Mouse (Mus musculus) stomach, postnatal 0 days (tissue): Measurements from ENCODE around the gene Uts2. TPM values are rescaled to one million over a fixed set of nuclear protein-coding genes. Genes with fewer than 3 reads are reported as not detected.

Source experiments
- ATAC-seq: fragments of 200-750 bp; cut with Nextera tagmentation; 2 replicates; pipeline ENCODE4 v1.8.0; 2017; ENCODE audit not compliant: low FRiP score, low TSS enrichment
- DNase-seq: peaks from one replicate; pipeline ENCODE4 v3.0.0-alpha.2; 2016; ENCODE audit warnings: low spot score
- H3K27ac ChIP-seq: fragments of 300-500 bp; sonication (generic); replicated peaks from 2 replicates; pipeline ENCODE4 v1.5.1; 2014; ENCODE audit warnings: mild to moderate bottlenecking, control low read depth
- H3K27me3 ChIP-seq: fragments of 300-500 bp; sonication (generic); 2 replicates; pipeline ENCODE4 v1.6.1; 2014; ENCODE audit warnings: low read length; ENCODE audit not compliant: control insufficient read depth, insufficient read depth
- H3K36me3 ChIP-seq: fragments of 300-500 bp; sonication (generic); 2 replicates; pipeline ENCODE4 v1.6.1; 2014; ENCODE audit warnings: low read length, mixed read lengths; ENCODE audit not compliant: control insufficient read depth, insufficient read depth
- H3K4me1 ChIP-seq: fragments of 300-500 bp; sonication (generic); replicated peaks from 2 replicates; pipeline ENCODE4 v1.6.1; 2014; ENCODE audit warnings: antibody characterized with exemption; ENCODE audit not compliant: control insufficient read depth, insufficient read depth
- H3K4me2 ChIP-seq: fragments of 300-500 bp; sonication (generic); replicated peaks from 2 replicates; pipeline ENCODE4 v1.6.1; 2014; ENCODE audit warnings: low read depth, mild to moderate bottlenecking, control low read depth, moderate library complexity
- H3K4me3 ChIP-seq: fragments of 300-500 bp; sonication (generic); 2 replicates; pipeline ENCODE4 v1.5.1; 2014; ENCODE audit warnings: low read depth, low read length, control low read depth
- H3K9ac ChIP-seq: fragments of 300-500 bp; sonication (generic); 2 replicates; pipeline ENCODE4 v1.6.1; 2014; ENCODE audit warnings: mild to moderate bottlenecking, low read length, control low read depth, mixed read lengths
- H3K9me3 ChIP-seq: fragments of 300-500 bp; sonication (generic); 2 replicates; pipeline ENCODE4 v1.6.1; 2016; ENCODE audit warnings: low read length; ENCODE audit not compliant: control insufficient read depth
- CTCF ChIP-seq: IDR thresholded peaks from 2 replicates; pipeline ENCODE4 v1.5.1; 2016; ENCODE audit warnings: antibody characterized with exemption, low read depth, mild to moderate bottlenecking, moderate library complexity
- EP300 ChIP-seq: optimal IDR thresholded peaks from 2 replicates; pipeline ENCODE3; 2016; ENCODE audit warnings: antibody characterized with exemption
- WGBS: fragments of 180-500 bp; shearing (Covaris S2); extraction: QIAGEN DNeasy Blood & Tissue Kit; methylation state at CpG from one replicate; pipeline ENCODE4 v1.1.7; 2014; 5-methylcytosine and 5-hydroxymethylcytosine counted together
- polyA plus RNA-seq: library from polyadenylated mRNA; unstranded; fragments of >200 nt; fragmentation: Nextera tagmentation; extraction: Ambion mirVana; gene quantifications from 2 replicates; pipeline ENCODE4 v1.2.1, GENCODE M21; 2015

Gene Uts2
- polyA plus RNA-seq, 1 experiment from 2014 or later = 0.64 TPM

DNA sequence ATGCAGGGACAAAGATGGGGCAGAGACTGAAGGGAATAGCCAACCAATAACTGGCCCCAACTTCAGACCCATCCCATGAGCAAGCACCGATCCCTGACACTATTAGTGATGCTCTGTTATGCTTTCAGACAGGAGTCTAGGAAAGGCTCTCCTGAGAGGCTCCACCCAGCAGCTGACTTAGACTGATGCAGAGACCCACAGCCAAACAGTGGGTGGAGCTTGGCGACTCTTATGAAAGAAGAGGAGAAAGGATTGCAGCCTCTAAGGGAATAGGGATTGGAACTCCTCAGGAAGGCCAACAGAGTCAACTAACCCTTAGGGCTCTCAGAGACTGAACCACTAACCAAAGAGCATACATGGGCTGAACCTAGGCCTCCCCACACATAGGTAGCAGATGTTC, 33.2 kb upstream of the Uts2 start:
- no peaks in the 10 kb centered on the region for H3K9me3 ChIP-seq
- DNase-seq = no peak
- no peaks in the 10 kb centered on the region for H3K4me1 ChIP-seq
- no peak overlapping the region for H3K4me3 ChIP-seq
- WGBS = 58% methylated on average over 2 of the region's 2 CpGs
- no peaks in the 10 kb centered on the region for H3K27me3 ChIP-seq
- TF ChIP-seq CTCF = no peak
- no peak overlapping the region for H3K9ac ChIP-seq
- ATAC-seq = no peak
- no peak overlapping the region for H3K27ac ChIP-seq
- no peaks in the 10 kb centered on the region for H3K36me3 ChIP-seq
- no peak overlapping the region for H3K4me2 ChIP-seq

DNA sequence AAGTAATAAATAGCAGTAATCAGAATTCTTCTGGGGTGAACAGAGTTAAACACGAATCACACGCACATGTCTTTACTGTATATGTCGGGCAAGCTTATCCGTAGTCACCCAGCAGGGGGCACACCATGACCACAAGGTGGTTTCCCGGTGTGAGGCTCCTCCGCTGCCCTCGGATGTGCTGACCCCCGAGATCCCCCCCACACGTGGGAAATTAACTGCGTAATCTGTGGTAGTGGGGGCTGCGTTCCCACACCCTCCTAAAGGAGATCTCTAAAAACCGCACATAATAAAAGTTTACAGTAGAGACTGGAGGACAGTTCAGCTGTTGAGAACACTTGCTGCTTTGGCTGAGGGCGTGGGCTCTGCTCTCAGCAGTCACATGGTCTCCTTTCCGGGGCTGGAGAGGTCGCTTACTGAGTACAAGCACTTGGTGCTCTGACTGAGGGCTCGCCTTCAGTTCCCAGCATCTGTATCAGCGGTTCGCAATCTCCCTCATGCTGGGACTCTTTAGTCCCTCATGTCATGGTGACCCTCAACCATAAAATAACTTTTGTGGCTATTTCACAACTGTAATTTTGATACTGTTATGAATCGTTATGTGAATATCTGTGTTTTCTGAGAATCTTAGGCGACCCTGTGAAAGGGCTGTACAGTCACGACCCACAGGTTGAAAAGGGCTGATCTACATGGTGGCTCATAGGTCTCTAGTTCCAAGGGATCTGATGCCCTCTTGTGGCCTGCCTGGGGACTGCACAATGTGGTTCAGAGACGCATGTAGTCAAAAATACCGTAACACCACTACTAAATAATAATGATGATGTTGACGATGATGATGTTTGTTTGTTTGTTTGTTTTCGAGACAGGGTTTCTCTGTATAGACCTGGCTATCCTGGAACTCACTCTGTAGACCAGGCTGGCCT, 32.0 kb upstream of the Uts2 start:
- Histone ChIP-seq H3K27me3 (no peaks in the 10 kb centered on the region), H3K4me2 (peak overlapping the region; percentile 46), H3K36me3 (no peaks in the 10 kb centered on the region), H3K9ac (peak overlapping the region; percentile 31; the same call in 1 of the 2 replicates), H3K4me3 (peak overlapping the region; percentile 19; the same call in 1 of the 2 replicates), H3K4me1 (no peaks in the 10 kb centered on the region), H3K9me3 (no peaks in the 10 kb centered on the region), H3K27ac (no peak overlapping the region)
- DNase-seq = peak; percentile 89
- TF ChIP-seq CTCF = peak; percentile 89
- TF ChIP-seq EP300 = no peak
- 10% methylated on average over 25 of the region's 25 CpGs for WGBS
- ATAC-seq = 0 out of 2 replicates have a peak, but pooled peaks have one; percentile 46

DNA sequence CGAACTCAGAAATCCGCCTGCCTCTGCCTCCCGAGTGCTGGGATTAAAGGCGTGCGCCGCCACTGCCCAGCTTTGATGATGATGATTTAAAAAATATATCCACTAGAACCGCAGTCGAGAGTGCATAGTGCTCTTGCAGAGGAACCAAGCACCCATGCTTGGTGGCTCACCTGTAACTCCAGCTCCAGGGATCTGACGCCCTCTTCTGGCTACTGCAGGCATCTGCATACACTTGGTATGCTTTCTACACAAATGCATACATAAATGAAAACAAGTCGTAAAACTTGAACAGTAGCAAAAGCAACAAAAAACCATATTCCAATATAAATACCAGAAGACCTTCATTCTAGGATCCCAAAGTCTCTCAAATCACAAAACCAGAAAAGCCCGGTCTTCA, 31.3 kb upstream of the Uts2 start:
- WGBS = 68% methylated on average over 11 of the region's 11 CpGs

DNA sequence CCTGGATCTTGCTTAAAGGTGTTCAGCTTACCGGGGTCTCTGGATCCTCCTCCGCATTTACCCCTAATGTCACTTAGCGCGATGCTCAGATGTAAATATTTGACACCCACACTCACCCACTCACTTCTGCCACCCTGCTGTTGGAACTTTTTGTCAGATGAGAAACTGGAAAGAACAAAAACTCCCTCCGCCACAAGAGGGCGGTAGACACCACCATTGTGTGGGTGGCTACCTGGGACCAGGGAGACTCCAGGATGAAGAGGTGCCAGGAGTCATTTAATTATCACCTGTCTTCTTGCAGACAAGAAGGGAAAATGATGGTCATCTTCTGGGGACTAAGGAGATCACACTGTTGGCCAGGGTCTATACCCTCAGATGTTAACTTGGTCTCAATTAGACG, 30.3 kb upstream of the Uts2 start:
- Histone ChIP-seq H3K4me3 (no peak overlapping the region), H3K27me3 (no peaks in the 10 kb centered on the region), H3K9ac (no peak overlapping the region), H3K4me1 (no peaks in the 10 kb centered on the region), H3K4me2 (no peak overlapping the region), H3K9me3 (no peaks in the 10 kb centered on the region), H3K36me3 (no peaks in the 10 kb centered on the region), H3K27ac (no peak overlapping the region)
- no peak for ATAC-seq
- TF ChIP-seq EP300 = no peak
- peak; percentile 89 for TF ChIP-seq CTCF
- WGBS = 15% methylated on average over 7 of the region's 7 CpGs
- peak; percentile 83 for DNase-seq

More for the DNA sequence above, 31.3 kb upstream of the Uts2 start:
- H3K9ac ChIP-seq = no peak overlapping the region
- no peak overlapping the region for H3K4me3 ChIP-seq
- H3K4me1 ChIP-seq = no peaks in the 10 kb centered on the region
- no peak for ATAC-seq
- no peaks in the 10 kb centered on the region for H3K36me3 ChIP-seq
- H3K9me3 ChIP-seq = no peaks in the 10 kb centered on the region
- H3K27ac ChIP-seq = no peak overlapping the region
- no peaks in the 10 kb centered on the region for H3K27me3 ChIP-seq
- H3K4me2 ChIP-seq = no peak overlapping the region
- no peak for DNase-seq
- TF ChIP-seq EP300 (no peak), CTCF (peak; percentile 26; the same call in 1 of the 2 replicates)

DNA sequence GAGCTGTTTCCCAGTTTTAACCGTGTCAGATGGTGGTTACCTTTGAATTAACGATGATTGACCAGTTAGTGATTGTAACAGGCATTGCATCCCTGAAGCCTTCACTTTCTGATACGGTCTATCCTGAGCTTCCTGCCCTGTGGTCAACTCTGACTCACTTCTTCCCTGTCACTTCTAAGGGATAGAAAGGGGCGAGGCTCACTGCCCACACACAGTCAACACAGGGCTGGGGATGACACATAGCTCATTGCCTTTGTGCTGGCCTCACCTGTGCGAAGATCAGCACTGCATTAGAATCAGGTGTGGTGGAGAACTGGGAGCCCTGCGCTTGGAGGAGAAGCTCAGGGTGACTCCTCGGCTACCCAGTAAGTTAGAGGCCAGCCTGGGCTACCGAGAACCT, 27.9 kb upstream of the Uts2 start:
- no peaks in the 10 kb centered on the region for H3K4me1 ChIP-seq
- no peaks in the 10 kb centered on the region for H3K9me3 ChIP-seq
- H3K27ac ChIP-seq = no peak overlapping the region
- TF ChIP-seq CTCF (no peak), EP300 (no peak)
- WGBS = 80% methylated on average over 8 of the region's 8 CpGs
- H3K4me3 ChIP-seq = no peak overlapping the region
- H3K9ac ChIP-seq = no peak overlapping the region
- H3K27me3 ChIP-seq = no peaks in the 10 kb centered on the region
- DNase-seq = peak; percentile 58
- H3K36me3 ChIP-seq = no peaks in the 10 kb centered on the region
- no peak overlapping the region for H3K4me2 ChIP-seq
- peak; percentile 92 for ATAC-seq

DNA sequence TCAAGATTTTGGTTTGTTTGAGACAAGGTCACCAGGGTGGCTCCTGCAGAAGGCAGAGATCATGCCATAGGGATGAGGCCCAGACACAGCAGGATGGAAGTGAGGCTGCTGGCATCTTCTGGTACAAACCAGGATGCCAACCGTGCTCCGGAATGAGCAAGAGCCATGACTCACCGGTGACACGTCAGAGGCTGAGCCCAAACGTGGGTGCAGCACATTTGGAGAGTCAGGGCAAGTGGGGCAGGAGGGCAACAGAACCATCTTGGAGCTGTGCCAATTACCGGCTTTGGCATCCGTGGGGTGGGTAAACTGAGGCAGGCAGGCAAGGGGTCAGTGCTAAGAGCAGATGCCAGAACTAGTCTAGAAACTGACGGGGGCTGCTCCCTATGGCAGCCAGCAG, 23.6 kb upstream of the Uts2 start:
- Histone ChIP-seq H3K27me3 (no peaks in the 10 kb centered on the region), H3K9ac (no peak overlapping the region), H3K9me3 (no peaks in the 10 kb centered on the region), H3K4me1 (no peaks in the 10 kb centered on the region), H3K4me2 (no peak overlapping the region), H3K36me3 (no peaks in the 10 kb centered on the region), H3K4me3 (no peak overlapping the region), H3K27ac (no peak overlapping the region)
- WGBS = 70% methylated on average over 8 of the region's 8 CpGs
- DNase-seq (peak; percentile 43), ATAC-seq (no peak)
- TF ChIP-seq EP300 (no peak), CTCF (no peak)
